Mouse (Mus musculus) cortical plate, adult 2 months (tissue): ENCODE data around the gene Raet1d.
"Not testable (repeated sequence)": the region's sequence is repeated elsewhere in the genome, so short reads cannot be mapped to it uniquely, and the experiment has no call there.

Source experiments
- CTCF ChIP-seq: fragments of 200-500 bp; IDR thresholded peaks from 2 replicates; pipeline ENCODE4 v1.5.1; 2011; ENCODE audit warnings: mild to moderate bottlenecking, control low read depth, low read length; ENCODE audit not compliant: insufficient read depth; ENCODE audit errors: extremely low read depth
- POLR2A ChIP-seq: fragments of 200-500 bp; IDR thresholded peaks from 2 replicates; pipeline ENCODE4 v1.6.1; 2011; ENCODE audit warnings: mild to moderate bottlenecking, low read length, control low read depth; ENCODE audit not compliant: insufficient read depth; ENCODE audit errors: extremely low read depth

DNA sequence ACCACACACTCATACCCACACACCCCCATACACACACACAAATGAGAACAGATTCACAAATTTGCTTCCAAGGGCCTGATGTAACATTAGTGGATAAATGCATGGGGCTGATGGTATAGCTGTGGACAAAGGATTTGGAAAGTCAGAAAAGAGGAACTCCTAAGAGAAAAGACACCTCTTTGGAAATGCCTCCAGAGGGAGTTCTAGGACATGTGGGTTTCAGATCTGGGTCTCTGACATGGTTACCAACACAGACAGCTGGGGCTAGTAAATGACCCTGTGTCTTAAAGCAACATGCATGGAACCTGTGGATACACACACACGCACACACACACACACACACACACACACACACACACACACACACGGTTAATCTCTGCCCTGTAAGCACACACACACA, 605 bp downstream of the Raet1d start:
- not testable (repeated sequence) for TF ChIP-seq CTCF, POLR2A
